Mouse (Mus musculus): ENCODE data around the gene Rpl35a.

DNA sequence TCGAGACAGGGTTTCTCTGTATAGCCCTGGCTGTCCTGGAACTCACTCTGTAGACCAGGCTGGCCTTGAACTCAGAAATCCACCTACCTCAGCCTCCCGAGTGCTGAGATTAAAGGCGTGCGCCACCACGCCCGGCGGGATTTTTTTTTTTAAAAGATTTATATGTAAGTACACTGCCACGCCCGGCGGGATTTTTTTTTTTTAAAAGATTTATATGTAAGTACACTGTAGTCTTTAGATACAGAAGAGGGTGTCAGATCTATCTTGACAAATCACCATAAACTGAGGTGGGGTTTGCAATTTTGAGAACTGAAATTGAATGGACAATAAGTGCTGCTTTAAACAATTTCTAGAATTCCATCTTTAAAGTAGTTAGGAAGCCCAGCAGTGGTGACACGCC is 5.1 kb downstream of the Rpl35a start:
- TF ChIP-seq CTCF (IDR thresholded peaks at IDR 0.05; ENCODE audit: low read depth) (no peak), EP300 (IDR thresholded peaks at IDR 0.05; ENCODE audit: low read depth) (no peak)
